Mouse (Mus musculus): ENCODE measurements around the gene Mettl3.
A peak's percentile ranks its signal among the peaks of the same experiment; 100 is the strongest.

Gene Mettl3

GRCm38 (mm10) chr14:52283629-52284028 lies 21.3 kb downstream of the Mettl3 start:
- DNase-seq = no peak

GRCm38 (mm10) chr14:52279747-52280120 lies 25.2 kb downstream of the Mettl3 start:
- no peak for DNase-seq

GRCm38 (mm10) chr14:52278932-52279746 lies 25.8 kb downstream of the Mettl3 start, which contains the start of the genes Tox4 and Rab2b:
TSS of gene Tox4 (plus strand) at chr14:52279146.
TSS of gene Rab2b (minus strand) at chr14:52279545.
- peak; percentile 97 to 99 for DNase-seq

GRCm38 (mm10) chr14:52277210-52277609 lies 27.7 kb downstream of the Mettl3 start:
- DNase-seq = no peak

GRCm38 (mm10) chr14:52272781-52273180 lies 32.1 kb downstream of the Mettl3 start:
- no peak for DNase-seq

- DNase-seq = peak; percentile 98 to 99
These were observed 47.3 kb downstream of the Mettl3 start, which contains the start of gene Chd8 for GRCm38 (mm10) chr14:52257484-52258213. TSS of gene Chd8 (minus strand) at chr14:52257780.

- peak in 1 of 2 experiments; percentile 19 for DNase-seq
These were observed 48.4 kb downstream of the Mettl3 start for GRCm38 (mm10) chr14:52256311-52257175.

GRCm38 (mm10) chr14:52246129-52246528 lies 58.8 kb downstream of the Mettl3 start:
- no peak for DNase-seq

Measured in cerebellum, adult 18-20 months (tissue).